Mouse (Mus musculus) layer of hippocampus, postnatal 14 days (tissue): ENCODE data around the gene Fam110a. TPM values are rescaled to one million over a fixed set of nuclear protein-coding genes. Genes with fewer than 3 reads are reported as not detected.

Experiments
- DNase-seq, 2 experiments: peaks; one replicate each; pipeline ENCODE4 v3.0.0; 2021 to 2022; ENCODE audit warnings: low spot score in 2 of 2, mixed read lengths in 1 of 2
- total RNA-seq, 2 experiments: library from RNA; stranded (reverse); gene quantifications; 2 replicates each; pipeline ENCODE4 v1.2.3; 2021

Fam110a gene
- total RNA-seq, 2 experiments from 2014 or later = 8.2 to 9.5 TPM

- no peak for DNase-seq
Observed at GRCm38 (mm10) chr2:151972880-151973594, 7.0 kb downstream of the Fam110a start.

DNA sequence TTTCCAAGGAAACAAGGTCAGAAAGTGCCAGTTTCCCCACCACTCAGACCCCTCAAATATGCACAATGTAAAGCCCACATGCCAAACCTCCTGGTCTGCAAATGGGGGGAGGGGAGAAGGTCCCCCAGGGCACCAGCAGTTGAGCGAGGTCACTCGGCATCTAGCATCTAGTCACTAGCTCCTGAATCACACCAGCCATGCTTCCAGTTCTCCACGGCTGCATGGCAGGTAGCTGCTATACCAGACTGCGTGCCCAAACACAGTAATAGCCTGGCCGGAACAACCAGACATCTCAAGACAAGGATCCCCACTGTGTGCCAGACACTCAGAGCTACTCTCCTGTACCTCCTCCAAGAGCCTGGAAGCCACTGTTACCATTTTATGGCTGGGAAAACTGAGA is 8.3 kb downstream of the Fam110a start:
- DNase-seq = no peak

DNA sequence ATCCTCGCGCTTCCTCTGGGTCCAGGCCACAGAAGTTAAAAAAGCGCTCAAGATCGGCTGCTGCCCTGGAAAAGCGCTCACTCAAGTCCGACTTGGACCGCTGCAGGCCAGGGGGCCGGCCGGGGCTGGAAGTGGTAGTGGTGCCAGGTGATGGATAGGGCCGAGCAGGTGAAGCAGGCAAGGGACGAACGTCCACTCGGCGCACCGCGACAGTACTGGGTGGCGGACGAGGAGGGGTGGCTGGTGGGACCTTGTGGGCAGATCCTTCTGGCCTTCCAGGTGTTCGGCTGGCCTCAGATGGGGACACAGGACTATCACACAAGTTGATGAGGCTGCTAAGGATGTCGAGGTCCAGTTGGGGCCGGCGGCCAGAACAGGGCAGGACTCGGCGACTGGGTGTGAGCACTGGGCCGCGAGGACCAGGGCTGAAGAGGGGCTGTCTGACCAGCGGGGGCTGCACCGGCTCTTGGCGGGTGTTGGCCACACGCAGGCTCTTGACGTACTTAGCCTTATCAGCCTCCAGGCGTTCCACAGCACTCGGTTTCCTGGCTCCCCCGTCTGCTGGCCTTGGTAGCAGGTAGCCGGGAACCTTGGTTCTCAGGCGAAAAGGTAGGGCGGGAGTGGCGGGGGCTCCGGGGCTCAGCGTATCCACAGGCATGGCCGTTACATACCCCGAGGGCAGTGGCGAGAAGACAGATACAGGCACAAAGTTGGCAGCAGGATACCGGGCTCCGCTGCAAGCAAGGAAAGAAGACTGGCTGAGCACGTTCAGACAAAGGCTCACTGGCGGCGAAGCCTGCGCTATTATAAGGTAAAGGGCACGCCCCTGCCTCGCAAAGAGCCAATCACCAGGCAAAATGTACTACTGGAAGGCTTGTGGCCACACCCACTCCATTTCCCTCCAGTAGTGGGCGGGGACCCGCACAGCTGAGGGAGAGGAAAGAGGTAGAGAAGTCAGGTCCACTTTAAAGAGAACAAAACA is 9.5 kb downstream of the Fam110a start:
- DNase-seq = peak; percentile 68 to 84

- DNase-seq = no peak
Observed at GRCm38 (mm10) chr2:151969396-151969795, 10.6 kb downstream of the Fam110a start.

DNA sequence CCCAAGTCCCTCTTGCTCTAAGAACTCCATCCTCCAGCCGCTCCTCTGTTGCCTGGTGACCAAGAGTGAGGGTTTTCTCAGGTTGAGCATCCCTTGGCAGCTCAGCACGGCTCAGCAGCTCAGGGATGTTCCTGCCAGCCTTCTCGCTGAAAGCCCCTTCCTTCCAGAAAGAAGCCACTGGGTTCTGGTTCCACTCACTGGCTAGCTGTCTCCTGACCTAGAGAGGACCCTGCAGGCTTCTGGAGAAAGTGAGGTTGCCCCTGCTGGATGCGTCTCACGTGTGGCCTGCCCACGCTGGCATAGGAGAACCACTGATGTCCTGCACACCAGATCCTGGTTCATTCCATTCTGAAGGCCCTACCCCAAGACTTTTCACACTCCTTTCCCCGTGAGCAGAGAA is 11.0 kb downstream of the Fam110a start:
- no peak for DNase-seq

GRCm38 (mm10) chr2:151968451-151968850 is 11.6 kb downstream of the Fam110a start:
- no peak for DNase-seq

- no peak for DNase-seq
Observed at GRCm38 (mm10) chr2:151967792-151968191, 12.2 kb downstream of the Fam110a start.

DNA sequence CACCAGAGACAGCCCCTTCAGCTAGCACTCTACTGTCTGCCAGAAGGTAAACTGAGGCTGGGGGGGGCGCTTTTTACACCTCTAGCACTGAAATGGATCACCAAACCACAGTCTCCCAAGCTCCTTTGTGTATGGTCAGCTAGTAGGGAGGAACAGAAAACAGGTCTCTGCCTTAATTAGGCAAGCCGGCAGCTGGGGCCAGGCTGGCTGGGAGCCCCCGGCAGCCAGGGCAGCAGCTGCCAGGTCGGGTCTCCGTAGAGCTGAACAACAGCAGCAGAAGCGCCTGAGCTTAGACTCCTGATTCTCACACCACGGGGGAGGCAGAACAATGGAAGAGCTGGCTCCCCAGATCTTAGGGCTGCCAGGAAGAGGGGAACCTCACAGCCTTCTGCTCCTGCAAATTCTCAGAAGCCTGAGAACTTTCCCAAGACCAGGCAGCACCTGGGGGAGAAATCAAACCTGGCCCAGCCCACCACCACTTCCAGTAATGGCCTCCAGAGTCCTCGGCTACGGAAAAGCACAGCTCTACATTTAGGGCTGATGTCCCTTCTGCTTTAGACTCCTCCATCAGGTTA is 12.8 kb downstream of the Fam110a start:
- no peak for DNase-seq

DNA sequence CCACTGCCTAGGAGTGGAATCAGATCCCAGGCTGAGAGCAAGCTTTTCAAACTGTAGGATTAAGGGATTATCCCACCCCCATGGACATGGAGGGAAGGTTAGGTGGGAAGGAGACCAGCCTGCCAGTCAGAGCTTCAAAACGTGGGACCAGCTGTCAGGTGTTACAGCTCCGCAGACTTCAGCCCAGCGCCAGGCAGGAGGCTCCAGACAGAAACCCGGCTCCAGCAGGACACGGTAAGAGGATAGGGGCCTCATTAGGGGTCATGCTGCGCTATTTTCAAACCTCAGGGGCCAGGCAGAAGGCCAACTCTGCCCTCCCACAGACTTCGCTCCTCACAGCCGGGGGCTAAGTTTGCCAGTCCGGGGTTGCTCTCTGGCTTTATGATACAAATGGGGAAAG is 16.0 kb downstream of the Fam110a start:
- DNase-seq = no peak

- no peak for DNase-seq
Observed at GRCm38 (mm10) chr2:151963319-151963718, 16.7 kb downstream of the Fam110a start.

GRCm38 (mm10) chr2:151962474-151962873 is 17.5 kb downstream of the Fam110a start:
- peak; percentile 65 to 73 for DNase-seq

GRCm38 (mm10) chr2:151961284-151962196 is 18.5 kb downstream of the Fam110a start:
- no peak for DNase-seq

- DNase-seq = no peak
Observed at GRCm38 (mm10) chr2:151959274-151959673, 20.7 kb downstream of the Fam110a start.

DNA sequence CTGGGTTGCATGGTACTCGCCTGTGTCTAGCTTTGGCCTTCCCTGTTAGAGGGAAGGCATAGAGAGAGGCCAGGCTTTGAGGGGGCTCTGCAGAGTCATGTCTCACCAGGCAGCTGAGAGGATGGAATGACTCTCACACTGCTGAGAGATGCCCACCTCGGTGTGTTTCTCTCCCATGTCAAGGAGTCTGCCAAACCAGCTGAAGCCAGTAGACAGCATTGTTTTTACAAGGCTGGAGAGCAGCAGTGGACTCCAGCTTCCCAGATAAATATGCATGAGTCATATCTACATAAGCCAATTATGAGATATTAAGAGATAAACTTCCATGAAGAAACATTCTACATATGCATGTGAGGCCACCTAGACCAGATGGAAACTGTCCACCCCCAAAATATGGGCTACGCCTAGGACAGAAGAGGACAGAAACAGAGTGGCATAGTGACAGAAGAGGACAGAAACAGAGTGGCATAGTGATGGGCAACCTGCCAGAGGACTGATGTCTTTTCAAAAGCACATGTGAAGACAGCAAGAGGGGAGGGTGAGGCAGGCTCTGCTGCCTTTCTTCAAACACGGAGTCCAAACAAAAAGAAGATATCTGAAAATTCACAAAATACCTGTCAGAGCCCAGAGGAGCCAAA is 23.4 kb downstream of the Fam110a start:
- DNase-seq = no peak

GRCm38 (mm10) chr2:151953665-151954064 is 26.4 kb downstream of the Fam110a start:
- DNase-seq = no peak

DNA sequence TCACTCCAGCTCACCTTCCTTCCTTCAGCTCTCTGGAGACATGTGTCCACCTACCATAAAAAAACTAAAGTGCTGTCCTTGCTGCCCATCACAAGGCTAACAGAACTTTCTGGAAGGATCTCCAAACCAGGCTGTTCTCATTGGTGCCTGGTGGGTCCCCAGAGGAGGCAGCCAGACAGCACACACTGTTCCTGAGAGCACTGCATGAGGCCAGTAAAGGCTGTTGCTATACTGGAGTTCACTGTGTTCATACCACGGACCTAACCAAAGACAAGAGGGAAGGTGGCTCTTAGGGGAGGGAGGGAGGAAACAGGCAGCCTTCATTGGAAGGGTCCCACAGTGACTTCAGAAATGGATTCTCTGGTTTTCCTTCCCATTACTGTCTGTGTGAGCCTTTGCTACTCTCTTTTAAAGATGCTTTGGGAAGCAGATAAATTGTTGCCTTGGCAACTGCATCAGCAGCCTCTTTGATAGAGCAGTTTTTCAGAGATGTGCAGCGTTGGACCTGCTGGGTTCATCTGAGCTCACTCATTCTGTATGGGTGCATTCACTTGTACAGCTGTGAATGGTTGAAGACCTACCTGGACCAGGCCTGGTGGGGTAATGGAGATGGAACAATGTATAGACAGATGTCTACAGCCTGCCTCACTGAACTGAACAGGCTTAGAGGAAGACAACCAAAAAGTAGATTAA is 30.8 kb downstream of the Fam110a start:
- DNase-seq = peak in 1 of 2 experiments; percentile 58

GRCm38 (mm10) chr2:151948311-151948710 is 31.7 kb downstream of the Fam110a start:
- no peak for DNase-seq

DNA sequence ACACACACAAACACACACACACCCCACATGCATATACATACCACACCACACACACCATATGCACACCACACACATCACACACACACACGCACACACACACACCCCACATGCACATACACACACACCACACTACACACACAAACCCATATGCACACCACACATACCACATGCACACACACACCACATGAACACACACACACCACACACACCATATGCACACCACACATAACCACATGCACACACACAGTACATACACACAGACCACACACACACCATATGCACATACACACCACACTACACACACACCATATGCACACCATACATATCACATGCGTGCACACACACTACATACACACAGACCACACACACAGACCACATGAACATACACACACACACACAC is 32.4 kb downstream of the Fam110a start:
- no peak for DNase-seq

DNA sequence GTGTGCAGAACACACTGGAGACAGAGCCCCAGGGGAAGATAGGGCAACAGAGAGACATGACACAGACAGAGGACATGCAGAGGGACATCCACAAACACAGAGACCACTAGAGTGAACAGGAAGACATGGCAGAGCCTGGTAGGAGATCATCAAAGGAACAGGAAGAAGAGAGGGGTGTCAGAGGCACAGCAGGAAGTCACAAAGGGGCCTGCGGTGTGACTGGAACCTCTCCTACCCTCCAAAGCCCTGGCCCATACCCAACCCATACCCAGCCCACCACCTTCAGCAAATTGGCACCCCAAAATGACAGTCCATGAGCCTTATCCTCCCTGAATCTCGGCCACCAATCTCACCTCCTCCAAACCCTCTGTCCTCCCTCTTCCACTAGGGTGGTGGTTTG is 35.9 kb downstream of the Fam110a start:
- no peak for DNase-seq

DNA sequence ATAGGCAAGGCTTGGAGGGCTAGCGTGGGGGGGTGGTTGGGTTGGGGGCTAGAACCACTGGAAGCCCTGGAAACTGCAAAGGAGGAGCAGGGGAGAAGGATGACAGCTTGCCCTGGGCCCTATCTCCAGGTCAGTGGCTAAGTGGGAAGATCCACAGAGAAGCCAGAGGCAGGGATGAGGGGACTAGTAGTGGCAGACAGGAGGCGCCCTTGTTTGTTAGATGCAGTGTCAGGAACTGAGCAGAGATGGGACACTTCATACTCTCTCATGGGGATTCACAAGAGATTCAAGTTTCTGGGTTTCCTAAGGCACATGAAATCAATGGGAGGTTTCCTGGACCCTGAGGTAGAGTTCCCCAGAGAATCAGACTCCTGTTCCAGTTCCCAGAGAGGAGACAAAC is 38.8 kb downstream of the Fam110a start:
- DNase-seq = no peak
